Mouse (Mus musculus) cerebellum, adult 2 months (tissue): ENCODE data around the gene Actbl2.

Source experiments
- CTCF ChIP-seq: fragments of 200-500 bp; IDR thresholded peaks from 2 replicates; pipeline ENCODE4 v1.5.1; 2011; ENCODE audit warnings: low read depth, mild to moderate bottlenecking, control low read depth, low read length, moderate library complexity, borderline replicate concordance; ENCODE audit not compliant: insufficient read depth
- POLR2A ChIP-seq: fragments of 200-500 bp; IDR thresholded peaks from 2 replicates; pipeline ENCODE4 v1.6.1; 2011; ENCODE audit warnings: low read length, control low read depth, borderline replicate concordance; ENCODE audit not compliant: insufficient read depth

GRCm38 (mm10) chr13:111263758-111264157, 8.9 kb downstream of the Actbl2 start:
- TF ChIP-seq POLR2A (no peak), CTCF (no peak)
